Mouse (Mus musculus) kidney, adult 8-10 months (tissue): ENCODE results near the gene Rbbp7.
"Not testable (repeated sequence)": the region's sequence is repeated elsewhere in the genome, so short reads cannot be mapped to it uniquely, and the experiment has no call there.

Experiments used
- DNase-seq, 2 experiments: peaks; one replicate each; pipeline ENCODE4 v3.0.0; 2022

Gene Rbbp7

DNA sequence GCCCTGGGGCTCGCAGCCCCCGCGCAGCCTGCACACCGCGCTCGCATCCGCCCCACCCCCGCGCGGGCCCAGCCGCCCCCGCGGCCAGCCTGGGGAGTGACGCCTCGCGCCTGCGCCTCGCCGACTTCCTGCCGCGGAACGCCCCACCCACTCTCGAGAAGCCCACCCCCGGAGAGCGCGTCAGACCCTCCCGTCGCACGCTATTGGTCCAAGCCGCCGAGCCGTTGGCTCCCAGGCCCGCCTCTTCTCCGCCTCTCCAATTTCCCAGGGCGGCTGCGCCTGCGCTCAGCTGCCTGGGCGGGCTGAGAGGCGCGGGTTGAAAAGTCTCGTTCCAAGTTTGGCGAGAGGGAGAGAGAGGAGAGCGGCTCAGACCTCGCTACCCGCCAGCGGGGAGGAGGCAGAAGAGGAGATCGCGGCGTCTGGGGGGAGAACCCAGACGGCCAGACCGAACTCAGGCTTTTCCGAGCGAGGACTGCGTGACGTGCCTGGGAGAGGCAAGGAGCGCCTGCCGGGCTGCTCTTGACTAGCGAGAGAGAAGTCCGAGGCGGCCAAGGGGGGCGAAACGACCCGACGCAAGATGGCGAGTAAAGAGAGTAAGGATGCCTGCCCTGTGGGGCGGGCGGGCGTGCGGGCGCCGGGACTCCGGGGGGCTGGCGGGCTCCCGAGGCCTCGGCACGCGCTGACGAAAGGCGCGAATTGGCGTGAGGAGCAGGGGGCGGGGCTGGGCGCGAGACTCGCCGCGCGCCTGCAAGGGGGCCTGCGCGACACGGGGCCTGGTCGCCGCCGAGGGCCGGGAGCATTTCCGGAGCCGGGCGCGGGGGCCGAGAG lies at the start of gene Rbbp7:
Gene Rbbp7, plus strand, starts transcription at position 288 of the 828 bp plus-strand sequence.
- DNase-seq = peak; percentile 88 to 91

DNA sequence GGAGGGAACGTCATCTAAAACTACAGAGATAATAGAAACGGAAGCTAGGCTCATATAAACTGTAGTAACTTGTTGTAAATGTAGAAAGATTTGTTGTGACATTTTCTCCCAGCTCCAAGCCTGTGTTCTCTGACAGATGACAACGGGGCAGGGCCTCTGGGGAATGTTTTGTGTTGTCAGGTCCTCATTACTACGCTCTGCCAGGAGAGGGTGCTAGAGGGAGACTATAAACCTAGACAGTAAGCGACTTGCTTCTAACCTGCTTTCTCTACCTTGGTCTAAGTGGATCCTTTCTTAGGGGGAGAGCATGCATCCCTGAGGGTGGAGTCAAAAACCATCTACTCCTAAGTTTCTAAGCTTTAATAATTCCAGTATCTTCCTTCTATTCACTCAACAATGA lies 42.4 kb upstream of the Rbbp7 start:
- peak; percentile 23 to 66 for DNase-seq

DNA sequence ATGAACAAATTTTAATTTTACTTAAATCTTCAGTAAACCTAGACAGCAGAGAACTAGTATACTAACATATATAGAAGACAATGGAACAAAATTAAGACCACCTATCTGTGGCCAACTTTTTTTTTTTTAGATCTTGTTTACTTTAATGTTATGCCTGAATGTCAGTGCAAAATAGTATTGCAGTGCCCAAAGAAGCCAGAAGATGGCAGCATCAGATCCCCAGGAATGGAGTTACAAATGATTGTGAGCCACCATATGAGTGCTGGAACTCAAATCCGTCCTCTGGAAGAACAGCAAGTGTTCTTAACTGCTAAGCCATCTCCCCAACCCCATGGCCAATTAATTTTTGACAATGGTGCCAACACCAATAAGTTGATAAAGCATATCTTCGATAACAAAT lies 40.6 kb upstream of the Rbbp7 start:
- DNase-seq = peak; percentile 12 to 60

DNA sequence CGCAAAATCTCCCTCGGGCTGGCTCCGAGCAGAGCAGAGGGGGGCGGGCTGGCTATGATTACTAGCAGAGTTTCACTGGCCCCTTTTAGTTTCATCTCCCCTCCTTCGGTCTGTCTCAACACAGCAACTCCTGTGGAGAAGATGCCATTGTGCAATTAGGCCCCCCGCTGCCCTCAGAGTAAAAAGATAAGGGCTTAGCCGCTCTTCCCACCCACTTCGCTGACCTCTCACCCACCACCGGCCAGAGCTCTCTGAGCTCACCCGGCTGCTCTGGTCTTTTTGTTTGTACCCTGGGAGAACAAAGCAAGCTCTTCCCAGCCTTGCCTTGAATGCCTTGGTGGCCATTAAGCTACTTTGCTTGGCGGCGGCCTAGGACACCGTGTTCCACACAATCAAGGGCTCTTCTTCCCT lies 32.8 kb upstream of the Rbbp7 start:
- no peak for DNase-seq

DNA sequence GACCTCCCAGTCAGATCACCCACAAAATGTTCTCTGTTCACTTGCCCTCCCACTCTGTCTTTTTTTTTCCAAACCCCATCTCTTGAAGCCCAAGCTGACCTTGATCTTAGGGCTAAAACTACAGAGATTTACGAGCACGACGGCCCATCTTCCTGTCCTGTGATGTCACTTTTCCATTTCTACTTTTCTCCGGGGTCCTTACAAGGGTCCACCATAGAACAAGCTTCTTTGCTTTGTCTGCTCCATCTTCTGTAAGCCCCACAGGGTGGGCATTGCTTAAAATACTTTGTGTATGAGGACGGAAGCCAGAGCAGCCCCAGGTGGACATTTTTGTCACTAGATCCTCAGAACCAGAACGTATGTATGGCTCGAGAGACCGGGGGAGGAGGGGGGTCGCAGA lies 32.4 kb upstream of the Rbbp7 start:
- no peak for DNase-seq

DNA sequence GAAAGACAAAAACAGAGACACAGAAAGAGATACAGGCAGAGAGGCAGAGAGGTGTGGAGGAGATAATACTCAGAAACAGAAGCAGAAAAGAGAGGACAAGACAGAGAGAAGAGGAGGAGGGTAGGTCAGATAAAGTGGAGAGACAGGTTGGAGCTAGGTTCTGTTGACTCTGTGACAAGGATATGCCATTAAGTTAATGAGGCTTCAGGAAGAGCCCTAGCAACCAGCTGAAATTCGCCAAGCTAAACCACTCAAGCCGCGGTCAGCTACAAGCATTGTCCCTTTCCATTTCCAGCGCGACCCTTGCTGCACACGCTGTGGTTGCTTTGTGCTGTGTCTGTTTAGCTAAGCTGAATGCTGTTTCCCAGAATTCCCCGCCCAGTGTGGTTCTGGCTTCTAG lies 32.0 kb upstream of the Rbbp7 start:
- no peak for DNase-seq

DNA sequence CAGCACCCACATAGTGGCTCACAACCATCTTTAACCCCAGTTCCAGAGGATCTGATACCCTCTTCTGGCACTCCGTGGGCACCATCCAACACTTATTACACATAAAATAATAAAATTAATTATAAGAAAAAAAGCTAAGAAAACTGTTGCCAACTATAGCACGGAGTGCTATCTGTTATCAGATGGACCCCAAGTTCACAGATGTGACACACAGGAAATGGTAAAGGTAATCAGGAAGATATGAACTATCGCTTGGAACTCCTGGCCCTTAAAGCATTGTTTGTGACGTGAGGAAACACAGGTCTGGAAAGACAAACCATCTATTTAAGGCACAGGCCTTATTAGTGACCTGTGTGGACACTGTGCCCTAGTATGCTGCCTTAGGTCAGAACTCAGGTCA lies 30.2 kb upstream of the Rbbp7 start:
- DNase-seq = no peak

DNA sequence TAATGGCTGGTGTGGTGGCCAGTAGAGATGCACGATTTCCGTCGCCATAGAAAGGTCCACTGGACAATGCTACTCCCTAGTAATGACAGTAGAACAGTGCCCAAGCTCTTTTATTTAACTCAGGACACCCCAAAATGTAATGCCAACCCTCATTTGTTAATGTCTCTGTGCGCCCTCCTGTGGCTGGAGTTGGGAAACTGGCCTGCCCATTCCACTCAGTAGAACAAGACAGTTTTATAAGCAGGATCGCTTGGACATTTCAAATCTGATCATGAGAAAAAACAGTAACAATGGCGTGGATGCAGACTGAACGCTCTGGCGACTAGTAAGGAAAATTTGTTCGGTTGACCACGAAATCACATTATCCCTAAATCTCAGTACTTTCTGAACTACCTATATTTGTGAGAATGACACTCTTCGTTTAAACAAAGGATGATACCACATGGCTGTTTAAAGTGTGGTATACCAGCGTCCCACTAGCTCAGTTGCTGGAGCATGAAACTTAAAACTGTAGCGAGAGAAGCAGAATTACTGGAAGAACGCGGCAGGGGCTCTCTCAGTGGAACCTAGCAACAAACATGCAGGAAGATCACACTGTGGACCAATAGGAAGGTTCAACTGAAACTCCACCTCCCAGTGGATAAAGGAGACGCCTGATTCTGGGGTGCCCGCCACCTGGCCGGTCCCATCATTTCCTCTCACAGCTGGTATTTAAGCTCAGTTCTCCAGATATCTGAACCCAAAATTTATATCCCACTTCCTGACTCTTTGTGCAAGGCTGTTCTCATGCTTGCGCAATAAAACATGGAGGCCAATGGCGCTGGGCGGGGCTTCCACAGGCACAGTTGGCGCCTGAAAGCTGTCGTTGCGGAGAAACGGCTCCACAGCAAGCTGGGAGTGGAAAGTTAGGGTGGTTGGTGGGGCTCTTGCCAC lies 24.9 kb upstream of the Rbbp7 start:
- DNase-seq = peak; percentile 43 to 58

DNA sequence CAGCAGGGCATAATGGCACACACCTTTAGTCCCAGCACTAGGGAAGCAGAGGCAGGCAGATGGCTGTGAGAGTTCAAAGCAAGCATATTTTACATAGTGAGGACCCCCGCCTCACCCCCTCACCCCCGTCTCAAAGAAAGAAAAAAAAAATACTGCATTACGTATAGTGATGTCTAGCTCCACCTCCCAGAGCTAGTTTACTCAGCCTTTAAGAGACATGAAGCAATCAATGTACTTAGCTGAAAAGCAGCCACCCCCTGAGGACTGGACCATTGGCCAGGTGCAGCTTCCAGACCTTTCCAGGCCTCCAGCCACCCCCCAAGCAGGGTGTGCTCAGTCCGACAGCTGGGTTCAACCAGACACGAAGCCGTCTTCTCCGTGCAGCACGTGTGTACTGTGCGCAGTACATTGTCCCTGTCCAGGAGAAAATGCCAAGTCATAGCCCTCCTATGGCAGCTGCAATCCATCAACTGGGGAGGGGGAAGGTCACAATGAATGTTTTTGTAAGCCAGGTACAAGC lies 24.0 kb upstream of the Rbbp7 start:
- no peak for DNase-seq

DNA sequence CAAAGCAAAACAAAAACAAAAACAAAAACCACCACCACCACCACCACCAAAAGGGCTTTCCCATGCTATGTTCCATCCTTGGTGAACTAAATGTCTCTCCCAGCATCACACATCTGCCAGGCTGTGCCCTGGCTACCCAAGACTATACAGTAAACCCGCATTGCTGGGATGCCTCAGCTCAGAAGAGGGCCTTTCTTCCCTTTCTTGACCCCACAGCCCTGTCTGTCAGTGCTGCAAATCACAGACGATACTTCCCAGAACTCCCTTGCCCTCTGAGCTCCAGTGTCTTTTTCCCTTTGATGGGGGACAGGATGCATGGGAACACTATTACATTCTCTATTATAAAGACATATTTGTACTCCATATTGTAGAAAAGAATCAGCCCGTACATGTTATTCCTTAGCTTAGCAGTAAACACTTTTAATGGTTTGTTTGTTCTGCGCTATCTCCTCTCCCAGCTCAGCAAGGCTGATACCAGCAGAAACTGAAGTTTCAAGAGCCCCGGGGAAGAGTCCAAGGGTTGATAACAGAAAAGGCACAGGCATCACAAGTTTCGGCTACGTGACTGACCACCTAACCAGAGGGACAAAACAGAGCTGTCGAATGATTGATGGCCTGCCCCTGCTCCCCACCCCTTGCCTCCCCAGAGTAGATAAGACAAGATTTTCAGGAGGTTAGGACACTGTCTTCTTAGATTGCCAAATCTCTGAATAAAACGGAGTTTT lies 11.3 kb upstream of the Rbbp7 start:
- DNase-seq = no peak

DNA sequence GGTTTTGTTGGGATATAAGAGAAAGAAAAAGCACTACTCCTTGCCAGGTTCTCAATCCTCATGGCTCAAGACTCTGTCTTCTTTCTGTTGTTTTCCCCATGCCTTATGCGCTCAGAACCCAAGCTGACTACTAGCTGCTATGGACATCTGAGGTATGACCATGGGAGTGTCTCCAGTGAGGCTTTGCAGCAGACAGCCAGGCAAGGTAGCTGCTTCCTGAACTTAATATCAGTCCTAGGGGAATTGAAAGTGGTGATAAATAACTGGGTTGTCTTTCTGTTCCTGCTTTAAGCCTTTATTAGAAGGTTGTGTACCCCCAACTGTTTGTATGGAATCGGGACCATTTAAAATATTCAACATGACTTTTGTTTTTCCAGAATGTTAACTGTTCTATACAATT lies 7.8 kb upstream of the Rbbp7 start:
- no peak for DNase-seq

DNA sequence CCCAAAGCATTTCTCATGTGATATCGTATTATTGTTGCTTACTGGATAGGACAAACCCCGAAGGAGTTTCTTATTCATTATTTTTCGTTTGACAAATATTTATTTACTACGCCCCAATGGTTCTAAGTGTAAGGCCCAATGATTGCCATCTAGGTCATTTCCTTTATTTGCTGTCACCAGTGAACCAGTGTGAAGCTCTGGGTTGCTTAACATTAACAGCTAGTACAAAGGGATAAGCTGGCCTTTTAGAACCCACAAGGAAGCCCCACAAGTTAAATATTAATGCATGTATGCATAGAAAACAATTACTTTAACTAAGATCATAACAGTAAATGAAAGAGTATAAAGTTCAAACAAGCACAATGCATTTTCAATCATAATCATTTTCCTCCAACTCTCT lies 5.9 kb upstream of the Rbbp7 start:
- no peak for DNase-seq

DNA sequence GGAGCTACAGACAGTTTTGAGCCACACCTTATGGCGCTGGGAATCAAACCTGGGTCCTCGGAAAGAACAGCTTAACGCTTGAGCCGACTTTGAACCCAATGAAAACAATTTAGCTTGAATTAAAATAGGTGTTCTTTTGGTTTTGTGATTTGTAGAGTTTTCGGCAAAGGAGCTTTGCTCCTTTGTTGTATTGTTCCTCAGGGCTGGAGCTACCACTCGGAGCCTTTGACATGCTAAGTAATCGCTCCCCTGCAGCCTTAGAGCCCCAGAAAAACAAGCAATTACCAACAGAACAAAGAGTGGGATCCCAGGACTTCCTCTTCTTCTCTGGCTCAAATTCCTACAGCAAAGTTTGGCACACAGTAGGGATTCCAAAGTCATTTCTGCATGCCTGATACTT lies 4.1 kb upstream of the Rbbp7 start:
- no peak for DNase-seq

DNA sequence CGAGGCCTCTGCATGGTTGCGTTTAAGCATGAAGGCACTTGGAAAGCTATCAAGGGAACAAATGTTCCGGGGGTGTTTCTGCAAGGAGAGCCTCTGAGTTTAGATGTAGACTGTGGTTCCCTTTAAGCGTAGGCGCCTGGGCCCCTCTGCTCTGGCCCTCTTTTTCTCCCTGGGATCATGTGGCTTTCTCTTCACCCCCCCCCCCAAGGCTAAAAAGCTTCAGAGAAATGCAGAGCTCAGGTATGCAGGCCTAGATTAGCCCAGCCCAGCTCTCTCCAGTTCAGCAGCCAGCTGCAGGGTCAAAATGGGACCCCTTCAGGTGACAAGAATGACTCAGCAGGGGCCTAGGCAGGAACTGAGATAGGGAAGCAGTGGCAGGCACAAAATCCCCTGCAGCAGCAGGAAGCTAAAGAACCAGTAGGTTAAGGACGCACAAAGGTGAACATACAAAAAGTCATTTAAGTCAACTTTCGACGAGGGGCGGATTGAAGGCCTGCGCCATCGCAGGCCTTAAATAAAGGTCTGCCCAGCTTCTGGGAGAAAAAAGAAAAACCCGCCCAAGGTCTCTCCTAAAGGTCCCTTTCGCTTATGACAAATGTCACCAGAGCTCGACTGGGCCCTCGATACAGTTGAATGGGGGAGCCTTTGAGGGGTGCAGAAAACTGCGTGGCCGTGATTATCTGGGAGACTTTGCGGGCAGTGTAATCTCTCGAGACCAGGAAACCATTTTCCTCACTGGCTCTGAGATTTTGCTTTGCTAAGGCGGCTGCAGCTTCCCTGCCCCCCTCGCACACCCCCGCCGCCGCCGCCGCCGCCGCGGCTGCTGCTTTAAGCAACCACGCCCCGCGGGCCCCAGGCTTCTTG lies 719 bp upstream of the Rbbp7 start:
- peak in 1 of 2 experiments; percentile 24 for DNase-seq

DNA sequence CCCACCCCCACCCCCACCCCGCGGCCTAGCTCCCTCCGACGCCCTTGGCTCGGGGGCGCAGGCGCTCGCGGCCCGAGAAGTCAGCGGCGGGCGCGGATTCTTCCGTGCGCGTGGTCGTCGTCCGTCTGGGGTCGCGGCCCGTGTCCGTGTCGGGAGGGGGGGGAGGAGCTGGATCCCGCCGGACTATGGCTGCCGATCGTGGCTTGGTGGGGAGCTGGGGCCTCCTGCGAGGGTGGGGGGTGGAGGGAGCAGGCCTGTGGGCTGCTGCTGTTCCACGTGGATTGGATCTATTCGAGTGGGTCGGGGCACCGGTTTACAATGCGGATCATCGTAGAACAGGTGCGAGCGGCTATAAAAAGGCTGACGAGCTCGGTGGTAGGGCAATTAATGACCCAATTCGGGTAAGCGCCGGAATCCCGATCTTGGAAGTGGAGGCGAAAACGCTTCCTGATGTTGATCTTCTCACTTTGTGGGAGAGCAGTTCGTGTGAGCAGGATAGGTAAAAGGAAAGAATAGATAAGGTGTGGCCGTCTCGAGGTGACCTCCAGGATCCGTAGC lies 835 bp downstream of the Rbbp7 start:
- DNase-seq = peak in 1 of 2 experiments; percentile 4

DNA sequence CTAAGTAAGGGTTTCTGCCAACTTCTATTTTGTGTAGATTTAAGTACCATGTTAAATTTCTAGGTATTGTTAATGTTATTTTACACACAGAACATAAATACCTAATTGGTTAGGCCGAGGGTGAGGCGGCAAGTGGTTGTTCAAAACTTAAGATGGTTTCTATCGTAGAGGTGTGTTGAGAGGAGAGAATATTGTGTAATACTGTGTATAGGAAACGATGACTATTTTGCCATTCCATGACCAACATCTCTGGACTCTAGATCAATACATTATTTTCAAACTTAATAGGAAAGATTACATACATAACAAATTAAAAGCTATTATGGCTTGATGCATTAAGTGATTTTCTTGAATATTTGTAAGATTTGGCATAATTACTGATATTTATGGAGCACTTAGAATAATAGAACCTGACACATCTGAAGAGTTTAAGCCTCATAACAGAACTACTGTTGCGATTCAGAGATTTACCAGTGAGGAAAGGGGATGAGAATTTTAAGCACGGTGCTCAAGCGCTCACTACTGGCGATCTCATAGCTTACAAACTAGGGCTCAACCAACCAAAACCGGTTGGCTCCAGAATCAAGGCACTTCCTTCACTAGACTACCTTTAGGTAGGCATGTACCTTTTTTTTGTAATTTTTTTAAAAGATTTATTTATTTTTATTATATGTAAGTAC lies 1.7 kb downstream of the Rbbp7 start:
- peak in 1 of 2 experiments; percentile 5 for DNase-seq

DNA sequence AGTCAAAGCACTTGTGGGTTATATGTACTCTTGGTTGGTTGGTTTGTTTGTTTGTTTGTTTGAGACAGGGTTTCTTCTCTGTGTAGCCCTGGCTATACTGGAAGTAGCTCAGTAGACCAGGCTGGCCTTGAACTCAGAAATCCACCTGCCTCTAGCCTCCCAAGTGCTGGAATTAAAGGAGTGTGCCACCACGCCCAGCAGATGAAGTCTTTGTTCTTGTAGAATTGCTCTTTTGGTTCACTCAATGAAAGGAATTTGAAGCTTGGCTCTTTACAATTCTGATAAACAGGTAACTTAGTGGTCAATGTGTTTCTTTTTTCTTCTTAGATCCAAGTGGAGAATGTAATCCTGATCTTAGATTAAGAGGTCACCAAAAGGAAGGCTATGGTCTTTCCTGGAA lies 10.5 kb downstream of the Rbbp7 start:
- DNase-seq = no peak

DNA sequence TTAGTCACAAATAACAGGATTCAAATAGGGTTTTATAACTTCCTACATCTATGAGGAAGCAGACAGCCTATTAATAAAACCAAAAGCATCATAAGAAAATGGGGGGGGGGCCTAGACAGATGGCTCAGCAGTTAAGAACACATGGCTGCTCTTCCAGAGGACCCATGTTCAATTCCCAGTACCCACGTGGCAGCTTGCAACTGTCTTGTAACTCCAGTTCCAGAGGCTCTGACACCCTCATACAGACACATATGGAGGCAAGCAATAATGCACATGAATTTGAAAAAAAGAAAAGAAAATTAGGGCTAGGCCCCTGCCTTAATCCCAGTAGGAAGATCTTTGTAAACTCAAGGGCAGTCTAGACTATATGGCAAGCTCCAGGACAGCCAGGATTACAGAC lies 28.2 kb downstream of the Rbbp7 start:
- no peak for DNase-seq

DNA sequence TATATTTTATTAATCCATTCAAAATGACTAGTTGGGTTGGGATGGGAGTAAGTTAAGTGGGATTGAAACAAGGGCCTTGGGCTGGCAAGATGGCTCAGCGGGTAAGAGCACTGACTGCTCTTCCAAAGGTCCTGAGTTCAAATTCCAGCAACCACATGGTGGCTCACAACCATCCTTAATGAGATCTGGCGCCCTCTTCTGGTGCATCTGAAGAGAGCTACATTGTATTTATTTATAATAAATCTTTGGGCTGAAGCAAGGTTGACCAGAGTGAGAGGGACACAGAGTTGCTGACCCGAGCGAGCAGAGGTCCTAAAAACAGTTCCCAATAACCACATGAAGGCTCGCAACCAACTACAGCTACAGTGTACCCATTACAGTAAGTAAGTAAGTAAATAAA lies 31.2 kb downstream of the Rbbp7 start:
- not testable (repeated sequence) for DNase-seq

DNA sequence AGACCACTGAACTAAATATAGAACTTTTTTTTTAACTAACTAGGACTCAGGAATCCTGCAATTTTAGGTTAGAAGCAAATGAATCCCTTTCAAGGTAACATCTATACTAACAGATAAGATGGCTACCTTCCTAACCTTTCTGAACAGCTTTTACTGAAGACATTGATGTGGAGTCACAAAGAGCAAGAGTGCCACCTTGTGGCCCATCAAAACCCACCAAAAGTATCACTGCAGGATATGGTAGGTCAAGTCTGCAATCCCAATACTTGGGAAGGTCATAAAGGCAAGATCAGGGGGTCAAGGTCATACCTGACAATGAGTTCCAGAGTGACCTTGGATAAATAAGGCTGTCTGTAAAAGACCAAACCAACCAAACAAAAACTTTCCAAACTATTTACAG lies 40.2 kb downstream of the Rbbp7 start:
- DNase-seq = peak; percentile 37 to 43

DNA sequence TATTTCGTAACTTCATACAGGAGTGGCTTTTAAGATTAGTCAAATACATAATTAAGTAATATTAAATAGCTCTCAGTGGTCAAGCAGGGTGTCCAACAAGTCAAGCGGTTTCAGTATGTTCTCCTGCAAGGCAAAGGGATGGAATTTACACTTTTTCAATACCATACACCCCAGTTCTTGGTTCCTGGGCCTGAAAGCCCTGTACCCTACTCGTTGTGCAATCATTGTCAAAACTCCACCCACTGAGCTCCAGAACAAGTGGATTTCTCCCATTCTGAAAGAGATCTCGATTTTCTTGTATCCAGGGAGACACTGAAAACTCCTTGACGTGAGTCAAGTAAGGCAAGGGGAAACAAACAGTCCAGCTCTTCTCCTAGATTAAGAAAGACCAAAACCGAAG lies 67.8 kb downstream of the Rbbp7 start:
- DNase-seq = no peak
